In the genomic region with DNA sequence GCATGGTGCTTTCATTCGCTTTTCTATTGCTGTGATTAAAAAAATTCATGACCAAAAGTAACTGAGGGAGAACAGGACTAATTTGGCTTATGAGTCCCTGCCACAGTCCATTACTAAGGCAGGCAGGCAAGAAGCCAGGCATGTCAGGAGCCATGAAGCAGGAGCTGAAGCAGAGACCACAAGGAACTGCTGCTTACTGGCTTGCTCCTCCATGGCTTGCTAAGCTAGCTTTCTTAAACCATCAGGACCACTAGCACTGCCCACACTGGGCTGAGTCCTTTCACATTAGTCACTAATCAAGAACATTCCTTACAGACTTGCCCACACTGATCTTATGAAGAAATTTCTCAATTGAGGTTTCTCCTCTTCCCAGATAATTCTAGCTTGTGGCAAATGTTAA, we compare ENCODE assay signal across 18 mouse cellular contexts.
"Had no signal": no experiment of that assay in that cellular context is flagged by ENCODE, and none has a peak within 500 bp of the region (broad histone marks: within the 10 kb centered on the region; RNA-seq: fewer than 3 reads in every experiment).

No protein-coding gene starts in this region.

- H3K4me3 ChIP-seq: layer of hippocampus, adult 2 months; limb, embryonic 10.5 days; limb, embryonic 13.5 days; liver, embryonic 12.5 days; liver, embryonic 15.5 days; lung, embryonic 15.5 days; midbrain, embryonic 12.5 days had no signal

- H3K4me1 ChIP-seq: liver, embryonic 12.5 days; liver, embryonic 15.5 days; lung, embryonic 15.5 days; midbrain, embryonic 12.5 days had no signal

- H3K27me3 ChIP-seq: limb, embryonic 13.5 days; liver, embryonic 12.5 days; liver, embryonic 15.5 days; lung, embryonic 15.5 days; midbrain, embryonic 12.5 days had no signal

- H3K27ac ChIP-seq: layer of hippocampus, adult 2 months; limb, embryonic 10.5 days; limb, embryonic 13.5 days; liver, embryonic 12.5 days; liver, embryonic 15.5 days; lung, embryonic 15.5 days; midbrain, embryonic 12.5 days had no signal

- H3K4me2 ChIP-seq: limb, embryonic 13.5 days; liver, embryonic 12.5 days; liver, embryonic 15.5 days; lung, embryonic 15.5 days; midbrain, embryonic 12.5 days had no signal

- H3K36me3 ChIP-seq: limb, embryonic 10.5 days; limb, embryonic 13.5 days; liver, embryonic 12.5 days; liver, embryonic 15.5 days; lung, embryonic 15.5 days; midbrain, embryonic 12.5 days had no signal

- DNase-seq: kidney, adult 9 months; kidney, postnatal 14 days; kidney, postnatal 4 days; layer of hippocampus, adult 9-11 months; liver; lung, adult 18-20 months; lung, postnatal 36 days; thymus, adult 2 months; thymus, postnatal 14 days; thymus, postnatal 4 days had no signal

- H3K9me3 ChIP-seq: limb, embryonic 10.5 days; limb, embryonic 13.5 days; liver, embryonic 12.5 days; liver, embryonic 15.5 days; lung, embryonic 15.5 days; midbrain, embryonic 12.5 days had no signal

- ATAC-seq: liver, embryonic 12.5 days; midbrain, embryonic 16.5 days had no signal
